Mouse (Mus musculus) layer of hippocampus, adult 6 months (tissue): ENCODE data around the gene Edem1. TPM values are rescaled to one million over a fixed set of nuclear protein-coding genes. Genes with fewer than 3 reads are reported as not detected.

ENCODE experiments used
- long read RNA-seq, 2 experiments: library from polyadenylated mRNA; unstranded; transcript quantifications; one replicate each; pipeline ENCODE4 v2.0.0; 2019 to 2020
- polyA plus RNA-seq: library from polyadenylated mRNA; unstranded; fragments of <200 nt; fragmentation: Nextera tagmentation; gene quantifications from 2 replicates; pipeline ENCODE4 v1.2.3, GENCODE M21; 2021

Edem1 gene
- polyA plus RNA-seq, result 3.7 and 4.9 TPM in 2 replicates
- long read RNA-seq, experiment 1, full-length matches to known transcripts, result 3 of 5 reads
- long read RNA-seq, experiment 1, partial matches to known transcripts, result 0 of 5 reads
- long read RNA-seq, experiment 1, other reads (novel, unspliced or antisense), result 2 of 5 reads
- long read RNA-seq, experiment 2, full-length matches to known transcripts, result 38 of 46 reads
- long read RNA-seq, experiment 2, partial matches to known transcripts, result 1 of 46 reads
- long read RNA-seq, experiment 2, other reads (novel, unspliced or antisense), result 7 of 46 reads

GRCm38 (mm10) chr6:108828234-108828868, at the start of gene Edem1:
Gene Edem1, plus strand, starts transcription at chr6:108828641.

GRCm38 (mm10) chr6:108782526-108783183, 45.8 kb upstream of the Edem1 start, which contains the start of gene Arl8b:
Gene Arl8b, plus strand, starts transcription at chr6:108783099.

Other genes starting within 250 kb of the Edem1 start
- 39.2 and 40.2 TPM in 2 replicates for gene Bhlhe40, start 168.0 kb upstream of the Edem1 start, polyA plus RNA-seq
- 156 and 186 TPM in 2 replicates for gene Arl8b, start 45.5 kb upstream of the Edem1 start, polyA plus RNA-seq